Mouse (Mus musculus) embryonic facial prominence, embryonic 14.5 days (tissue): Measurements from ENCODE around the gene Sorcs2. TPM values are rescaled to one million over a fixed set of nuclear protein-coding genes. Genes with fewer than 3 reads are reported as not detected.

Source experiments
- ATAC-seq: fragments of 200-750 bp; cut with Nextera tagmentation; 2 replicates; pipeline ENCODE4 v1.8.0; 2017; ENCODE audit warnings: low read depth, moderate number of reproducible peaks, moderate TSS enrichment
- DNase-seq: peaks from one replicate; pipeline ENCODE4 v3.0.0-alpha.2; 2015; ENCODE audit warnings: low spot score
- H3K27ac ChIP-seq: fragments of 300-500 bp; sonication (generic); replicated peaks from 2 replicates; pipeline ENCODE4 v1.5.1; 2014; ENCODE audit warnings: low read depth, mild to moderate bottlenecking, low read length, moderate library complexity
- H3K27me3 ChIP-seq: fragments of 300-500 bp; sonication (generic); replicated peaks from 2 replicates; pipeline ENCODE4 v1.6.1; 2014; ENCODE audit warnings: low read length; ENCODE audit not compliant: control insufficient read depth, insufficient read depth
- H3K36me3 ChIP-seq: fragments of 300-500 bp; sonication (generic); 2 replicates; pipeline ENCODE4 v1.6.1; 2014; ENCODE audit warnings: low read length, mixed read lengths; ENCODE audit not compliant: control insufficient read depth, insufficient read depth
- H3K4me1 ChIP-seq: fragments of 300-500 bp; sonication (generic); 2 replicates; pipeline ENCODE4 v1.6.1; 2014; ENCODE audit warnings: antibody characterized with exemption, low read length; ENCODE audit not compliant: control insufficient read depth, insufficient read depth
- H3K4me2 ChIP-seq: fragments of 300-500 bp; sonication (generic); 2 replicates; pipeline ENCODE4 v1.6.1; 2014; ENCODE audit warnings: low read depth, mild to moderate bottlenecking, low read length, moderate library complexity, mixed read lengths
- H3K4me3 ChIP-seq: fragments of 300-500 bp; sonication (generic); 2 replicates; pipeline ENCODE4 v1.5.1; 2014; ENCODE audit warnings: low read depth, mild to moderate bottlenecking, low read length
- H3K9ac ChIP-seq: fragments of 300-500 bp; sonication (generic); 2 replicates; pipeline ENCODE4 v1.6.1; 2014; ENCODE audit warnings: low read depth, mild to moderate bottlenecking, low read length, moderate library complexity, mixed read lengths
- H3K9me3 ChIP-seq: fragments of 300-500 bp; sonication (generic); 2 replicates; pipeline ENCODE4 v1.6.1; 2016; ENCODE audit warnings: low read length; ENCODE audit not compliant: control insufficient read depth
- WGBS: fragments of 180-500 bp; shearing (Covaris S2); extraction: QIAGEN DNeasy Blood & Tissue Kit; methylation state at CpG from one replicate; pipeline ENCODE4 v1.1.7; 2014; 5-methylcytosine and 5-hydroxymethylcytosine counted together
- polyA plus RNA-seq: library from polyadenylated mRNA; unstranded; fragments of >200 nt; fragmentation: Nextera tagmentation; extraction: Ambion mirVana; gene quantifications from 2 replicates; pipeline ENCODE4 v1.2.1, GENCODE M21; 2014

Gene Sorcs2
- polyA plus RNA-seq, 1 experiment from 2014 or later: 21.6 TPM

DNA sequence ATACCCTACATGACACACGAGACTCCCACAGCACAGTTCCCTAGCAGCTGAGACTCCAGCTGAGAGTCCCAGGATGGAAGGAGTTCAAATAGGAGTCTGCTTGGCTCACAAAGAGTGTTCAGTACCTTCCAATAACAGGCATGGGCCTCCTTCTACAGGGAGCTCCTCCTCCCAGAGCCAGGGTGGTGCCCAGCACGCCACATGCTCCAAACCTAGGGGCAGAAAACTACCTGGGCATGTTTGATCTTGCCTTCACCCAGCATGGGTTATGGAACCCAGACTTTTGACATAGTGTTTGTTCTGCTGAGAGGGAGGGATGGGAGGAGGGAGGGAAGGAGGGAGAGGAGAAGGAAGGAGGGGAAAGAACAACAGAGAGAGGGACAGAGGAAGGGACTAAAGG is 62.3 kb downstream of the Sorcs2 start:
- H3K4me1 ChIP-seq: peaks cover 20% of the 10 kb centered on the region
- no peaks in the 10 kb centered on the region for H3K36me3 ChIP-seq
- no peak overlapping the region for H3K4me3 ChIP-seq
- no peak overlapping the region for H3K27ac ChIP-seq
- 66% methylated on average over 2 of the region's 2 CpGs for WGBS
- H3K27me3 ChIP-seq: no peaks in the 10 kb centered on the region
- H3K4me2 ChIP-seq: no peak overlapping the region
- DNase-seq (peak; percentile 37), ATAC-seq (0 out of 2 replicates have a peak, but pooled peaks have one; percentile 15)
- no peak overlapping the region for H3K9ac ChIP-seq
- H3K9me3 ChIP-seq: no peaks in the 10 kb centered on the region

GRCm38 (mm10) chr5:36334227-36334626 is 63.7 kb downstream of the Sorcs2 start:
- Histone ChIP-seq H3K27me3 (no peaks in the 10 kb centered on the region), H3K9ac (no peak overlapping the region), H3K4me3 (no peak overlapping the region), H3K4me2 (no peak overlapping the region), H3K4me1 (peaks cover 9% of the 10 kb centered on the region), H3K27ac (no peak overlapping the region), H3K36me3 (no peaks in the 10 kb centered on the region), H3K9me3 (no peaks in the 10 kb centered on the region)
- 52% methylated on average over 7 of the region's 7 CpGs for WGBS
- no peak for DNase-seq
- ATAC-seq: no peak

GRCm38 (mm10) chr5:36330472-36331155 is 67.3 kb downstream of the Sorcs2 start:
- Histone ChIP-seq H3K27me3 (no peaks in the 10 kb centered on the region), H3K4me1 (peaks cover 7% of the 10 kb centered on the region; the same call in 1 of the 2 replicates), H3K4me2 (no peak overlapping the region), H3K36me3 (no peaks in the 10 kb centered on the region), H3K9ac (no peak overlapping the region), H3K4me3 (no peak overlapping the region), H3K9me3 (no peaks in the 10 kb centered on the region), H3K27ac (no peak overlapping the region)
- ATAC-seq (no peak), DNase-seq (no peak)
- 80% methylated on average over 21 of the region's 21 CpGs for WGBS

- Histone ChIP-seq H3K4me2 (no peak overlapping the region), H3K27me3 (no peaks in the 10 kb centered on the region), H3K4me3 (no peak overlapping the region), H3K9me3 (no peaks in the 10 kb centered on the region), H3K36me3 (no peaks in the 10 kb centered on the region), H3K4me1 (peaks cover 10% of the 10 kb centered on the region), H3K9ac (no peak overlapping the region), H3K27ac (no peak overlapping the region)
- no peak for DNase-seq
- whole genome bisulfite sequencing: 72% methylated on average over 9 of the region's 9 CpGs
- ATAC-seq: no peak
Measured at GRCm38 (mm10) chr5:36326057-36327010, 71.6 kb downstream of the Sorcs2 start.

DNA sequence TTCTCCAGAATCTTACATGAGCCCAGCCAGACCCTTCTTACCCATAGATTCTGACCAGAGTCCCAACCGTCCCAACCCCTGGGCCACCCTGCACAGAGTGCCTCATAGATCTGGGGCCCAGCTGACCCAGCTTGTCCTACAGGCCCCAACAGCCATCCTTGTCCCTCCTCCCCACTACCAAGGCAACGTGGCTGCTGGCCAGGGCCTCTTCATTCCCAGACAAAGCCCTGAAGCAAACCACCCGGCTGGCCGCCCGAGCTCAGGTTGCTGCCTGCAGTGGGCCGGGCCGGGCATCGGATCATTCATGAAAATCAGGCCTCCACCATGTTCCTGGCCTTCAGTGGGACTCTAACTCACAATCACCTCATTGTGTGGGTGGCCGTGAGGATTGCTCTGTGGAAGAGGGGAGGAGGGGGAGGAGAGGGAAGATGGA is 73.8 kb downstream of the Sorcs2 start:
- peak; percentile 82 for DNase-seq
- H3K9me3 ChIP-seq: no peaks in the 10 kb centered on the region
- no peaks in the 10 kb centered on the region for H3K27me3 ChIP-seq
- 26% methylated on average over 9 of the region's 9 CpGs for WGBS
- peaks cover 10% of the 10 kb centered on the region for H3K4me1 ChIP-seq
- H3K4me2 ChIP-seq: no peak overlapping the region
- 0 out of 2 replicates have a peak overlapping the region, but pooled peaks have one; percentile 11 for H3K9ac ChIP-seq
- peak overlapping the region; percentile 52; the same call in 1 of the 2 replicates for H3K27ac ChIP-seq
- no peak overlapping the region for H3K4me3 ChIP-seq
- peak; percentile 74 for ATAC-seq
- H3K36me3 ChIP-seq: no peaks in the 10 kb centered on the region

DNA sequence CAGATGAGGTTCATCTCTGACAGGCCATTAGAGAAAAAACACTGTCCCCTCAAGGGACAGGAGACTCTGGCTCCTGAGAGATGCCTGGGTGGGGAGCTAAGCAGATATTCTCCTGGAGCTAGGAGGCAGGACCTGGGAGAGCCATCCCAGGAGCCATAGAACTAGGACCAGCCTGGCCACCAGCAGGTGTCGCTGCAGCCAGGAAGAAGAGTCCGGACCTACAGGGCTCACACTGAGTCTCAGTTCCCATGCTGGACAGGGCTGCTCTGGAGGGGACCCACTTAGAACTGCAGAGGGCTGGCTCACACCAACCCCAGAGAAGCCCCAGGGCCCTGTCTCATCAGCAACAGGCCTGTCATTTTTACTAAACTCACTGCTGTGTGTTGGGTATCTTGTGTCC is 74.4 kb downstream of the Sorcs2 start:
- Histone ChIP-seq H3K9me3 (no peaks in the 10 kb centered on the region), H3K4me3 (no peak overlapping the region), H3K36me3 (no peaks in the 10 kb centered on the region), H3K4me2 (no peak overlapping the region), H3K9ac (no peak overlapping the region), H3K27ac (0 out of 2 replicates have a peak overlapping the region, but pooled peaks have one; percentile 52), H3K4me1 (peaks cover 10% of the 10 kb centered on the region), H3K27me3 (no peaks in the 10 kb centered on the region)
- DNase-seq: peak; percentile 82
- ATAC-seq: peak; percentile 87
- WGBS: 6% methylated on average over 2 of the region's 2 CpGs

DNA sequence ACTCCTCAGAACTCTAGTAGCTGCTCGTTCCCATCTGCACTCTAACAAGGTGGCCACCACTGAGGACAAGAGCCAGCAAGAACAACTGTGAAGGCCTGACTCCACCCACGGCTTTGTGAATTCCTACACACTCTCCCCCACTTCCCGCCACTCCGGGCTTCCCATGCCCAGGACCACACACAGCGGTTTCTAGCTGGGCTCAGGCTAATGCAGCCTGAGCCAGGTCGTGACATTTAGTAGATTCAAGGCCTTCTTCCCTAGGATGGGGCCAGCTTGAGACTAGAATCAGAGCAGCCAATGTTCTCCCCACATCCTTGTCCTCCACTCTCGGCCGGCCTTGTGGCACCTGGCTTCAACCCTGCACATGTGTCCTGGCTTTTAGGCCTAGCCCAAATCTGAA is 76.4 kb downstream of the Sorcs2 start:
- 37% methylated on average over 8 of the region's 8 CpGs for WGBS
- Histone ChIP-seq H3K4me3 (no peak overlapping the region), H3K9ac (no peak overlapping the region), H3K27ac (no peak overlapping the region), H3K27me3 (no peaks in the 10 kb centered on the region), H3K4me1 (peaks cover 10% of the 10 kb centered on the region), H3K4me2 (no peak overlapping the region), H3K36me3 (no peaks in the 10 kb centered on the region), H3K9me3 (no peaks in the 10 kb centered on the region)
- DNase-seq (peak; percentile 65), ATAC-seq (peak; percentile 23; the same call in 1 of the 2 replicates)

DNA sequence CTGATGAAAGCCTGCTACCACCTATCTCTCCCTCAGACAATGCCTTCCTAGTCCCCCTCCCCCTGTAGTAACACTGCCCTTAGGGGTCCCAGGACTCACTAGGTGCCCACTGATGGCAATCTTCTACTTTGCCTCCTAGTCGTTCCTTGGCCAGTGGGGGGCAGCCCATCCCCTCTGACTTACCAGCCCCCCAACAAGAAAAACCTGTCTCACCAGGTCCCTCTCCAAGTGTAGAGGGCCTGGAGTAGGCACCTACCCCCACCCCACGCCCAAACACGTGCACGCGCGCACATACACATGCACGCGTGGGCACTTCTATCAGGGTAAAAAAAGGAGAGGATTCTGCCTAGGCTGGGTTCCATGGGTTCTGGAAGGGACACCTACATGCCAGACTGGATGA is 77.3 kb downstream of the Sorcs2 start:
- no peak overlapping the region for H3K9ac ChIP-seq
- no peak for ATAC-seq
- H3K27ac ChIP-seq: no peak overlapping the region
- no peak overlapping the region for H3K4me2 ChIP-seq
- H3K36me3 ChIP-seq: no peaks in the 10 kb centered on the region
- H3K4me3 ChIP-seq: no peak overlapping the region
- H3K4me1 ChIP-seq: peaks cover 10% of the 10 kb centered on the region
- no peaks in the 10 kb centered on the region for H3K27me3 ChIP-seq
- H3K9me3 ChIP-seq: no peaks in the 10 kb centered on the region
- DNase-seq: no peak
- 74% methylated on average over 8 of the region's 8 CpGs for WGBS
